Mouse (Mus musculus): ENCODE results near the gene Spred2. TPM values are rescaled to one million over a fixed set of nuclear protein-coding genes. Genes with fewer than 3 reads are reported as not detected.

The Spred2 gene
- total RNA-seq, 2 experiments from 2014 or later, result 5.4 to 23.6 TPM

DNA sequence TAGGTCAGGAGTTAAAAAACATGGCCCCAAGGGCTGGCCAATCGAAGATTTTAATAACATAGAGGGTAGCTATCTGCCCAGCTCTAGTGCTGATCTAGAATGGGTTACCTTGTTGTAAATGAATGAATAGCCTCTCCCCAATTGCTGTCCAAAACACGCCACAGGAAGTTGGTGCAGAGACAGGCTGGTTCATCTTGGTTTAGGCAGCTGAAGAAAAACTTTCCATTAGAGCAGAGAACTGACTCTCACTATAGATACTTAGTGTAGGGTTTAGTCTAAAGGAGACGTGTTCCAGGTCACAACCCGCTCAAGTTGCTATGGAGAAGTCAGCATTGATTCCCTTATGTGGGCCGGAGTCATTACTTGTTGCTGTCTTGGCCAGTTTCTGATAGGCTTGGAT, 25.6 kb downstream of the Spred2 start:
- ATAC-seq (replicated peaks; ENCODE audit: low FRiP score, low TSS enrichment, poor library complexity, severe bottlenecking), result no peak

GRCm38 (mm10) chr11:19950169-19950568, 26.0 kb downstream of the Spred2 start:
- no peak for ATAC-seq (replicated peaks; ENCODE audit: low FRiP score, low TSS enrichment, poor library complexity, severe bottlenecking)

GRCm38 (mm10) chr11:19952963-19953362, 28.8 kb downstream of the Spred2 start:
- ATAC-seq (replicated peaks; ENCODE audit: low FRiP score, low TSS enrichment, poor library complexity, severe bottlenecking), result peak; percentile 36

GRCm38 (mm10) chr11:19953919-19954318, 29.7 kb downstream of the Spred2 start:
- no peak for ATAC-seq (replicated peaks; ENCODE audit: low FRiP score, low TSS enrichment, poor library complexity, severe bottlenecking)

DNA sequence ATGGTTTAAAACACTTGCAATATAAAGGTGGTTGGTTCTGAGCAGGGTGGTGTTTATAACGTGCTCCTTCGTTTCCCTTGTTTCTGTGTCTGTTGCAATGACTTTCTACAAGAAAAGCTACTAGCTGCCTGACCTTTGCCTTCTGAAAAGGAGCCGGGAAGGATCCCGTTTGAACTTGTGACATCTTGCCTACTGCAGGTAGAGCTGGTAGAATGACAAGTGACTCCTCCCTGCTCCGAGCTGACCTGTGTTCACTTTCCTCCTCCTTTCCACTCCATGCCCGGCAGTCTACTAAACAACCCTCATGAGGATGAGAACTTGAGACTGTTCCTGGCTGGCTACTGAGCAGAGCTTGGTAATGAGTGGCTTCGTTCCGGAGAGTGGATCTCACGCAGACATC, 30.9 kb downstream of the Spred2 start:
- no peak for ATAC-seq (replicated peaks; ENCODE audit: low FRiP score, low TSS enrichment, poor library complexity, severe bottlenecking)

- no peak for ATAC-seq (replicated peaks; ENCODE audit: low FRiP score, low TSS enrichment, poor library complexity, severe bottlenecking)
Measured at GRCm38 (mm10) chr11:19955701-19956100, 31.5 kb downstream of the Spred2 start.

GRCm38 (mm10) chr11:19959006-19959405, 34.8 kb downstream of the Spred2 start:
- ATAC-seq (replicated peaks; ENCODE audit: low FRiP score, low TSS enrichment, poor library complexity, severe bottlenecking), result no peak

DNA sequence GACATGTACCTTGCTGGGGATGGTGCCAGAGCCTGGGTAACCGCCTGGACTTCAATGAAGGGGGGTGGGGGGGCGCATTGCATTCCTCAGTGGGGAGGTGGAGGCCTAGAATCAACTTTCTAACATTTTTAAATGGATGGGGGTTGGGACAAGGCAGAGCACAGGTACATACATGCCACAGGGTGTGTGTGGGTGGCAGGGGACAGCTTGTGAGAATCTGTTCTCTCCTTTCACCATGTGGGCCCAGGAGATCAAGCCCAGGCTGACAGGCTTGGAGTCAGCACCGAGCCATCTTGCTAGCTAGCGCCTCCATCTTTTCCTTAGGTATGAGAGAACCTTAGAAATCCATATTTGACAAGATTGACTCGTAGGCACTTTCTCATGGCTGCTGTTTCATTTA, 35.7 kb downstream of the Spred2 start:
- ATAC-seq (replicated peaks; ENCODE audit: low FRiP score, low TSS enrichment, poor library complexity, severe bottlenecking), result no peak

- no peak for ATAC-seq (replicated peaks; ENCODE audit: low FRiP score, low TSS enrichment, poor library complexity, severe bottlenecking)
Measured at GRCm38 (mm10) chr11:19960541-19960940, 36.4 kb downstream of the Spred2 start.

DNA sequence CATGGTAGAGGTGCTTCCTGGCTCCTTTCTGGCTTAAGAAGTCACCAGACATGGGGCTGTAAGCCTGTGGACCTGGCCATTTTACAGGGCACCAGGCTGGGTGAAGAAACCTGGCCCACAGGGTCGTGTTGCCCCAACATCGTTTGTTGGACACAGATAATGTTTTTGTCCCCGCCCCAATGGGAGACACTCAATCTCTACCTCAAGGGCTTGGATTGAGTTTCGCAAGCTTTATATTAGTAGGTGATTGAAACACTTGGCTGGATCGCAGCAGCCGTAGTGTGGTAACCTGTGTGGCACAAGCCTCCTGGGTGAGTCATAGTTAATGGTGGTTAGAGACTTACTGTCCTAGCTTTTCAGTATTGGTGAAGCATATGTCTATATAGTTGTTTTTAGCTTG, 36.9 kb downstream of the Spred2 start:
- ATAC-seq (replicated peaks; ENCODE audit: low FRiP score, low TSS enrichment, poor library complexity, severe bottlenecking), result no peak

DNA sequence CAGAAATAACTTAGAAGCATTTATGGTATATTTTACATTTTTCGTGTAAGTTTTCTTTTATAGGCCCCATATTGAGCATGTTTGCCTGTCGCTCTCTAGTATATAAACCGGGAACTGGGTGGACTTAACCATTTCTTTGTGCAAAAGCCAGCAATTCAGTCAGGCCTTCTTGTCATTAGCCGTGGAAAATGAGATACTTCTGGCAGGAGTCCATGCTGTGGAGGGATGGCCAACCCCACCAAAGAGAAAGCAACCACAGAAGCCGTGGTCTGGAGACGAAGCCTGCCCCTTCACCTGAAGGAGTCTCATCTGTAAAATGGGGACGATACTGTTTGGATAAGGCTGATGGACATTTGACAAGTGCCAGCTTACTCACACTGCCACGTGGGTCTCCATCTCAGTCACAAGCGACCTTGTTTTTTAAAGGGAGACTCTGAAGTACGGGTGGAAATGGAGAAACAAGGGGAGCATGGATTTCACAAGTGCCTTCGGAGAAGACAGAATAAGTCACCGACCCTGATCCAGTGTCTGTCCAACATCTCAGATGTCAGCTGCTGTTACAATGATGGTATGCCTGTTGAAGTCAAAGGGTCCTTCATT, 37.7 kb downstream of the Spred2 start:
- no peak for ATAC-seq (replicated peaks; ENCODE audit: low FRiP score, low TSS enrichment, poor library complexity, severe bottlenecking)

- ATAC-seq (replicated peaks; ENCODE audit: low FRiP score, low TSS enrichment, poor library complexity, severe bottlenecking), result peak; percentile 91
Measured at GRCm38 (mm10) chr11:19962796-19963195, 38.6 kb downstream of the Spred2 start.

DNA sequence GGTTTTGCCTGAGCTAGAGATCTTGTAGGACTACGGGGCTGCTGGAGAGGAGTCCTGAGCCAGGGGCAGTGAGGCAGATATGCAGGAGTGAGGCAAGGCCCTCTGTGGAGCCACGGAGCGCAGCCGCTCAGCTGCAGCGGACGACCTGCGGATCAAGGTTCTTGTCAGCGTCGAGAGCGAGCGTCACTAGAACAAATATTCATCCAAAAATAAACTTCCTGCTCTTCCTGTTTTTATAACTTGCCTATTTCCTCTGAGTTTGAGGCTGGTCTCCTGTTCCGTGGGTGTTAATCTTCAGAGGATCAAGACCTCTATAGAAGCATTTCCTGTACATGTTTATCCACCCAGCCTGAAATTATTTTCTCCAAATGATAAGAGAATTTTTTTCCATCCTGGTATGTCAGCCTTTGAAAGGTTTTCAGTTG, 39.6 kb downstream of the Spred2 start:
- no peak for ATAC-seq (replicated peaks; ENCODE audit: low FRiP score, low TSS enrichment, poor library complexity, severe bottlenecking)

DNA sequence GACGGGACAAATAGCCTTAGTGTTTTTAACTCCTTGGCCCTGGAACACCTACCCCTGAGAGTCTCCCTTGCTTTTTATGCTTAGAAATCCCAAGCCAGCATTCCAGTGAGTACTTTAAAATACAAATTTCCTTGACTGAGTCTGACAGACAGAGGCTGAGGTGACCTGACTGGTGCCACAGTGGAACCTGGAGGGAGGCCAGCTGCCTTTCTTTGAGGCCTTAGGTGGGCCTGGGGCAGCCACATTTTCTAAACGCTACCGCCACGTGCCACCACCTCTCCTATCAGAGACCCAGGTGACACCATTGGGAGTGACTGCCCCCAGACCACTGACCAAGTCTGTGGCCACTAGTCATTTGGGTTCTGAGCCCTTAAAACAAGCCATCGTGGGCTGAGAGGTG, 40.2 kb downstream of the Spred2 start:
- ATAC-seq (replicated peaks; ENCODE audit: low FRiP score, low TSS enrichment, poor library complexity, severe bottlenecking), result no peak

- ATAC-seq (replicated peaks; ENCODE audit: low FRiP score, low TSS enrichment, poor library complexity, severe bottlenecking), result no peak
Measured at GRCm38 (mm10) chr11:19965037-19965611, 40.9 kb downstream of the Spred2 start.

DNA sequence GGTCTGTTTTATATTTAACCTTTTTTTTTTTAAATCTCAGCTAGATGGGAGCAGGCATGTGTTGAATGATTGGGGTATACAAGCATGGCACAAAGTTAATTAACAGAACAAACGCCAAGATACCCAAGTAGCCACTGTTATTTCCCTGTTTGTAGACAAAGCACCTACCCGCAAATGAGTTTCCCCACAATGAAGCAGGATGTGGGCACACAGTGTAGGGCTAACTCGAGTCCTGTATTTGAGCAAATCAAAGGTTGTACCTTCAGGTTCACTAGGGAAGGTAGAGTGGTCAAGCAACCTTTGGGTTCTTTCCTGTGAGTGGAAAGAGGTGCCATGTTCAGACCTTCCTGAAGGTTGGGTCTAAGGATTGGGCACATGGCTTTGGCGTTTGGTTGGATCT, 41.5 kb downstream of the Spred2 start:
- ATAC-seq (replicated peaks; ENCODE audit: low FRiP score, low TSS enrichment, poor library complexity, severe bottlenecking), result no peak

DNA sequence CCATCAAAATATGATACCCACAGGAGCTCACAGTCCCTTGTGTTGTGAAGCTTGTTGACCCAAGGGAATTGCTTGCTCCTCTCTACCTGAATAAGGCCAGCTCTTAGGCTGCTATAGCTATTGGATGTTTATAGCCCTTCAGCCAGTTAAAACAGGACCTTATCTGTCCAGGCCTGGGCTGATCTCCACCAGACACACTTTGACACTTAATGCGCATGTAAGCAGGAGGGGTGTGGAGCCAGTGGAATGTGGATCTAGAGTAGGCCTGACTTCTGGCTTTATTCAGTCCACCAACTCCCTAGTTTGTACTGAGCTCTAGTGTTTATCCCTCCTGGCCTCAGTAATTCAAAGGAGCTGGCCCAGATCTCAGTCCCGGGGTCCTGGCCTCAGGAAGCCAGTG, 42.1 kb downstream of the Spred2 start:
- peak; percentile 65 for ATAC-seq (replicated peaks; ENCODE audit: low FRiP score, low TSS enrichment, poor library complexity, severe bottlenecking)

DNA sequence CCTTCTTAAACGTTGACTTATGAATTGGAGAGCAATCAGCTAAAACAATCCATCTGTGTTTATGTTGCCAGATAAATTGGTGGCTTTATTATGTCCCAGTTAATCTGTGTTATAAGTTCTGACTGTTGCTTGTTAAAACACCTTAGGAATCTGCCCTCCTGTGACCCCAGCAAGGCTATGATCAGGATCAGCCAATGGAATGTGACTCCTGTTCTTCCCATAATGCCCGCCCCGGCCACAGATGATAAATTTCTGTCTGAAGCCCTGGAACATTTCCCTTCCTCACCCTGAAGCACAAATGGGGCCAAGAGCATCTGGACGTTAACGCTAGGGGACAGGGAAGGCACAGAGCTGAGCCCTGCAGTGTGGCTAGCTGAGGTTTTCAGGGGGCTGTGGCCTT, 45.4 kb downstream of the Spred2 start:
- ATAC-seq (replicated peaks; ENCODE audit: low FRiP score, low TSS enrichment, poor library complexity, severe bottlenecking), result no peak

DNA sequence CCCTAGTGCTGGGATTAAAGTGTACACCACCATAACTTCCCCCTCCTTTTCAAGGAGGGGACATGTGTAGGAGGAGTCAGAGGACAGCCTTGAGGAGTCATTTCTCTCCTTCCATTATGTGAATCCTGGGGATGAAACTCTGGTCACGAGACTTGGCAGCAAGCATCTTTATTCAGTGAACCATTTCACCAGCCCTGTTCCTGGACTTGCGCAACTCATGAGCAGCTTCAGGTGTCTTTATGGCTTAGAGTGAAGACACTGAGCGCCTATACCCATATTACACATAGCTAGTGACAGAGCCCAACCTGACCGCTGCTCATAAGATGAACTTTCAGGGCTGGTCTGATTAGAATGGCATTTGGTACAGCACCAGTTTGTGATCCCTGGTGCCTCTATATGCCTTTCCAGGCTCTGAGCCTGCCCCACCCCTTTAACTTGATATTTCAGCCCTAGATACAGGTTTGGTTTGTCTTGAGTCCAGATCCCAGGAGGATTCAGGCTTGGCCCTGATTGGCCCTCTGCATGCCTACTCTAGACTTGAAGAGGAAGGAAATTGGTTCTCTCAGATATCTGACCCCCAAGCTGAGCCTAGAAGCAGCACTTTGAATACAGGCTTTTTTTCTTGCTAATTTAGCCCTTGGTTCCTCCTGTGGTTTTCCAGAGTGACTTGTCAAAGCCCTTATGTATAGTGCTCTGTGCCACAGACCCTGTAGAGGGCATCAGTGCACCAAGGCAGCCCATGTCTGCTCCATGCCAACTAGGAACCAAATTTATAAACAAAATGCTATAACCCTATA, 48.0 kb downstream of the Spred2 start:
- ATAC-seq (replicated peaks; ENCODE audit: low FRiP score, low TSS enrichment, poor library complexity, severe bottlenecking), result peak; percentile 79

GRCm38 (mm10) chr11:19973032-19973790, 49.0 kb downstream of the Spred2 start:
- no peak for ATAC-seq (replicated peaks; ENCODE audit: low FRiP score, low TSS enrichment, poor library complexity, severe bottlenecking)
